Mouse (Mus musculus) neural tube, embryonic 12.5 days (tissue): ENCODE results near the gene Atp5s. TPM values are rescaled to one million over a fixed set of nuclear protein-coding genes. Genes with fewer than 3 reads are reported as not detected.

Source experiments
- ATAC-seq: fragments of 200-750 bp; cut with Nextera tagmentation; 2 replicates; pipeline ENCODE4 v1.8.0; 2017; ENCODE audit warnings: low read depth, mild to moderate bottlenecking, moderate TSS enrichment, moderate library complexity; ENCODE audit not compliant: low FRiP score
- H3K27ac ChIP-seq: fragments of 300-500 bp; sonication (generic); 2 replicates; pipeline ENCODE4 v1.5.1; 2016
- H3K27me3 ChIP-seq: fragments of 300-500 bp; sonication (generic); replicated peaks from 2 replicates; pipeline ENCODE4 v1.6.1; 2016; ENCODE audit warnings: mild to moderate bottlenecking
- H3K36me3 ChIP-seq: fragments of 300-500 bp; sonication (generic); 2 replicates; pipeline ENCODE4 v1.6.1; 2016; ENCODE audit warnings: mild to moderate bottlenecking
- H3K4me1 ChIP-seq: fragments of 300-500 bp; sonication (generic); 2 replicates; pipeline ENCODE4 v1.6.1; 2016
- H3K4me2 ChIP-seq: fragments of 300-500 bp; sonication (generic); replicated peaks from 2 replicates; pipeline ENCODE4 v1.6.1; 2016; ENCODE audit warnings: mild to moderate bottlenecking
- H3K4me3 ChIP-seq: fragments of 300-500 bp; sonication (generic); 2 replicates; pipeline ENCODE4 v1.5.1; 2016
- H3K9ac ChIP-seq: fragments of 300-500 bp; sonication (generic); 2 replicates; pipeline ENCODE4 v1.6.1; 2016; ENCODE audit warnings: mild to moderate bottlenecking
- H3K9me3 ChIP-seq: fragments of 300-500 bp; sonication (generic); 2 replicates; pipeline ENCODE4 v1.6.1; 2016; ENCODE audit warnings: mild to moderate bottlenecking
- WGBS: fragments of 180-500 bp; shearing (Covaris S2); methylation state at CpG from one replicate; pipeline ENCODE4 v1.1.7; 2016; 5-methylcytosine and 5-hydroxymethylcytosine counted together
- polyA plus RNA-seq: library from polyadenylated mRNA; unstranded; fragments of >200 nt; fragmentation: Nextera tagmentation; extraction: Ambion mirVana; gene quantifications from 2 replicates; pipeline ENCODE4 v1.2.1, GENCODE M21; 2016

Atp5s gene
- polyA plus RNA-seq, 1 experiment from 2014 or later = 22.9 TPM

GRCm38 (mm10) chr12:69696746-69697145, 28.0 kb upstream of the Atp5s start:
- WGBS = 83% methylated on average over 5 of the region's 5 CpGs
- Histone ChIP-seq H3K27ac (no peak overlapping the region), H3K36me3 (0 out of 2 replicates have a peak, but pooled peaks cover 5% of the 10 kb centered on the region), H3K4me3 (no peak overlapping the region), H3K4me1 (no peaks in the 10 kb centered on the region), H3K4me2 (no peak overlapping the region), H3K9me3 (no peaks in the 10 kb centered on the region), H3K9ac (no peak overlapping the region), H3K27me3 (no peaks in the 10 kb centered on the region)
- no peak for ATAC-seq

- 0 out of 2 replicates have a peak, but pooled peaks cover 7% of the 10 kb centered on the region for H3K36me3 ChIP-seq
- H3K27me3 ChIP-seq = no peaks in the 10 kb centered on the region
- H3K9me3 ChIP-seq = no peaks in the 10 kb centered on the region
- 85% methylated on average over 6 of the region's 6 CpGs for WGBS
- H3K4me1 ChIP-seq = no peaks in the 10 kb centered on the region
- H3K27ac ChIP-seq = no peak overlapping the region
- no peak overlapping the region for H3K9ac ChIP-seq
- no peak overlapping the region for H3K4me3 ChIP-seq
- no peak overlapping the region for H3K4me2 ChIP-seq
- ATAC-seq = no peak
Measured at GRCm38 (mm10) chr12:69698352-69698751, 26.4 kb upstream of the Atp5s start.

DNA sequence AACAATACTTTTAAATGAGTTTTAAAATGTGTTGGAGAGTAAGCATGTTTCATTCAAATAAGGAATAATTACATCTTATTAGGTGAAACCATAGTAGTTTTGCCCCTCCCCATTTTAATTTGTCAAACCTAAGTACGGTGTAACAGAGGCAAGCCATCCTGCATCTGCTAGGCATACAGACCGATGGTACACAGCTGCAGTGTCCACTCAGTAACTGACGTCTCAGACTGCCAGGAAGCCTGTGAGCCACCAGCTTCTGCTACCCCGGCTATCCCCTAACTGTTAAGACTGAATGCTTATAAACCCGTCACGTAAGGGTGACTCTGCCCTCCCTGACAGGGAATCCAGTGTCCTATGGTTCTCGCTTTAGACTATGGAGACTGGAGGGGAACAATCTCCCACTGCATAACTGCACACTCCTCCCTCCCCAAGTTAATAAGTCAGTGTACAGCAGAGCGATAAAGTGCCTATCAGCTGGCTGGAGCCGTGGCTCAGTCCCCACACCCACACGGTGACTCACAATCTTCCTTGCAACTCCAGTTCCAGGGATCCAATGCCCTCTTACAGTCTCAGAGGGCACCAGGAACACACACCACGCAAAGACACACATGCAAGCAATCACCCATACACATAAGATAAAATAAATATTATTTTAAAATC, 19.8 kb upstream of the Atp5s start:
- no peak for ATAC-seq
- Histone ChIP-seq H3K27me3 (no peaks in the 10 kb centered on the region), H3K4me3 (no peak overlapping the region), H3K9ac (no peak overlapping the region), H3K4me2 (no peak overlapping the region), H3K36me3 (0 out of 2 replicates have a peak, but pooled peaks cover 4% of the 10 kb centered on the region), H3K4me1 (no peaks in the 10 kb centered on the region), H3K9me3 (no peaks in the 10 kb centered on the region), H3K27ac (no peak overlapping the region)
- WGBS = 89% methylated on average over 11 of the region's 11 CpGs

- no peak for ATAC-seq
- Histone ChIP-seq H3K4me3 (no peak overlapping the region), H3K4me1 (no peaks in the 10 kb centered on the region), H3K27me3 (no peaks in the 10 kb centered on the region), H3K4me2 (no peak overlapping the region), H3K36me3 (peaks cover 12% of the 10 kb centered on the region), H3K9me3 (no peaks in the 10 kb centered on the region), H3K27ac (no peak overlapping the region), H3K9ac (no peak overlapping the region)
Measured at GRCm38 (mm10) chr12:69713628-69714027, 11.1 kb upstream of the Atp5s start.

GRCm38 (mm10) chr12:69722857-69723256, 1.9 kb upstream of the Atp5s start:
- Histone ChIP-seq H3K36me3 (peaks cover 15% of the 10 kb centered on the region), H3K4me2 (no peak overlapping the region), H3K27ac (no peak overlapping the region), H3K9ac (no peak overlapping the region), H3K4me1 (peaks cover 14% of the 10 kb centered on the region), H3K9me3 (peaks cover 11% of the 10 kb centered on the region), H3K27me3 (no peaks in the 10 kb centered on the region), H3K4me3 (no peak overlapping the region)
- ATAC-seq = no peak
- WGBS = 92% methylated on average over 3 of the region's 3 CpGs

DNA sequence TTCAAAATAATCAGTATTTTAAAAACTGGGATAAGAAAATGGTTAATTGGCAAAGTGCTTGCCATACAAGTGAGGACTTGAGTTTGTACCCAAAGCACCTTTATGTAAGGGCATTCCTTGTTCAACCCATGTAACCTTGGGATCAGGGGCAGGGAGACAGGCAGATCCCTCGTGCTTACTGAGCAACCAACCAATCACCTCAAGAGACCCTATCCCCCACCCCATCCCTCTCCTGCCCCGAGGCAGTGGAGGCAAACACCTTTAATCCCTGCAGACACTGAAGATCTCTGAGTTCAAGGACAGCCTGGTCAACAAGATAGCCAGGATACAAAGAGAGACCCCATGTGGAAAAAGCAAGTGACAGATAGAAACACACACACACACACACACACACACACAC, 1.4 kb upstream of the Atp5s start:
- ATAC-seq = no peak
- Histone ChIP-seq H3K27ac (no peak overlapping the region), H3K27me3 (no peaks in the 10 kb centered on the region), H3K4me3 (no peak overlapping the region), H3K4me1 (peaks cover 14% of the 10 kb centered on the region), H3K9ac (no peak overlapping the region), H3K9me3 (peaks cover 11% of the 10 kb centered on the region), H3K36me3 (peaks cover 11% of the 10 kb centered on the region), H3K4me2 (peak overlapping the region; percentile 92)
- 72% methylated on average over 2 of the region's 2 CpGs for WGBS

GRCm38 (mm10) chr12:69724018-69724710, 586 bp upstream of the Atp5s start:
- Histone ChIP-seq H3K4me2 (peak overlapping the region; percentile 92), H3K4me3 (peak overlapping the region; percentile 68), H3K27me3 (no peaks in the 10 kb centered on the region), H3K9ac (peak overlapping the region; percentile 69), H3K27ac (0 out of 2 replicates have a peak overlapping the region, but pooled peaks have one; percentile 50), H3K9me3 (peaks cover 9% of the 10 kb centered on the region), H3K36me3 (peaks cover 9% of the 10 kb centered on the region), H3K4me1 (peaks cover 14% of the 10 kb centered on the region)
- WGBS = 4% methylated on average over 24 of the region's 24 CpGs
- ATAC-seq = peak; percentile 39

GRCm38 (mm10) chr12:69729246-69729645, 4.5 kb downstream of the Atp5s start:
- H3K4me1 ChIP-seq = peaks cover 5% of the 10 kb centered on the region
- no peaks in the 10 kb centered on the region for H3K36me3 ChIP-seq
- H3K27ac ChIP-seq = no peak overlapping the region
- WGBS = 88% methylated on average over 1 of the region's 1 CpGs
- H3K27me3 ChIP-seq = no peaks in the 10 kb centered on the region
- no peak overlapping the region for H3K9ac ChIP-seq
- H3K4me2 ChIP-seq = no peak overlapping the region
- ATAC-seq = no peak
- no peak overlapping the region for H3K4me3 ChIP-seq
- no peaks in the 10 kb centered on the region for H3K9me3 ChIP-seq

DNA sequence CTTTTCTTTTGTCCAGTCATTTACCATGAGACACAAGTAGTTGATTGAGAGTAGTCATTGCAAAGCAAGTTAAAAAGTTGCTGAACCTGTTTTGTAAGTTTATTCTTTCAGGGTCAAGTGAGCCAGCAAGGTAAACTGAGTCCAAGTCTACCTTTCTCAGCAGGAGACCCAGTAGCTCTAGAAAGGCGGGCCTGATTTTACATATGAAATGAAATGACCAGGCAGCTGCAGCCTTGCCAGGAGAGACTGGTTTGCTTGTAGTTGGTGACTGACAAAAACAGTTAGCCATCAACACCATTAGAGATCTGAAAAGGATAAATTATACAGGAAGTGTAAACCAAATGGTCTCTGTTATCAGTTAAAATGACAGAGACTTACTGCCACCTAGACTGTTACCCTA, 5.6 kb downstream of the Atp5s start:
- ATAC-seq = no peak
- Histone ChIP-seq H3K36me3 (no peaks in the 10 kb centered on the region), H3K27me3 (no peaks in the 10 kb centered on the region), H3K4me1 (peaks cover 3% of the 10 kb centered on the region; the same call in 1 of the 2 replicates), H3K4me3 (no peak overlapping the region), H3K9ac (no peak overlapping the region), H3K27ac (no peak overlapping the region), H3K9me3 (no peaks in the 10 kb centered on the region), H3K4me2 (no peak overlapping the region)
- WGBS = 85% methylated on average over 1 of the region's 1 CpGs

DNA sequence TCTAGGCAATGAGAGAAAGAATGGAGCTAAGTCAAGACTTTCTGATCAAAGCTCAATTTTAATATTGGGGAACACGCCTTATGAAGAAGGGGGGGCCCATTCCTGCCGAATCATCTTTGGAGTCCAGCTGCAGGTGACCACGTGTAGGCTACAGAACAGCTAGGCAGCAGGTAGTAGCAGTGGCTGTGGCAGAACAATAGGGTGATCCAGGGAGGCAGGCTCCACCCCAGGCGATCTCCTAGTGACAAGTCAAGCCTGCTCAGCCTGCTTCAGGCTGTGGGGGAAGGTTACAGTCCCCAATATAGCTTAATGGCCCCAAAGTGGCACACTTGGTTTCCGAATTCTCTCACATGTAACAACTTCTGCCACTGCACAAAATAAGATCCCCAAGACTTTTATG, 7.5 kb downstream of the Atp5s start:
- no peaks in the 10 kb centered on the region for H3K27me3 ChIP-seq
- 35% methylated on average over 5 of the region's 5 CpGs for WGBS
- no peak overlapping the region for H3K9ac ChIP-seq
- H3K36me3 ChIP-seq = no peaks in the 10 kb centered on the region
- H3K4me3 ChIP-seq = no peak overlapping the region
- no peak for ATAC-seq
- no peaks in the 10 kb centered on the region for H3K9me3 ChIP-seq
- H3K4me1 ChIP-seq = no peaks in the 10 kb centered on the region
- H3K4me2 ChIP-seq = no peak overlapping the region
- H3K27ac ChIP-seq = no peak overlapping the region

DNA sequence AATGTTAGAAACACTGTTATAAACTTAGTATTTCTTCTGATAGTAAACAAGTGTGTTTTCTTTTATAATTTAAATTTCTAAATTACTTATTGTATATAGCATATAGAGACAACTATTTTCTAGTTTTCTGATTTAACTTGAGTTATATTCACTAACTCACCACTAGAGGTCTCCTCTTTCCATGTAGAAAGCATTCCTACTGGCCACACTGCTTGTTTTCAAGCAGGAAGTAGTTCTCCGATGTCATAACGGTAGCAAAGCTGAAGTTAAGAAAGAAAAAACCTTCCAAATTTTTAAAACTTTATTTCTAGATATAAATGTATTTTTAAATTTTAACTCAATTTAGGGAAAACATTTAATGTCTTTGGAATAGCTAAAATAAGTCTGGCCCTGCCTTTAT, 8.8 kb downstream of the Atp5s start:
- ATAC-seq = no peak
- WGBS = 24% methylated on average over 2 of the region's 2 CpGs
- no peak overlapping the region for H3K4me3 ChIP-seq

DNA sequence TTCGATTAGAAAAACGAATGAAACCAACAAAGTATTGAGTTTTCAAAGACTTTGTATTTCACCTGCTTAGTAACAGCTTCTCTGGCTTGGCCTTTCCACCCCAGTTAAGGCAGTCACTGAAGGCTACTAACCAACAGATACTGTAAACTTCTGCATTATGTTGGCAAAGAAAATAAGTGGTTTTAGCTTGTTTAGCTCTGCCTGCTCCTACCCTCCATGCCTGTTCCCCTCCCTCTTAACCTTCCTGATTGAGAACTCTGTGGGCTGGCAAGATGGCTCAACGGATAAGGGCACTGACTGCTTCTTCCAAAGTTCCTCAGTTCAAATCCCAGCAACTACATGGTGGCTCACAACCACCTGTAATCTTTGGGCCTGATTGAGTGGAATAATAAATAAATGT, 9.2 kb downstream of the Atp5s start:
- 89% methylated on average over 3 of the region's 3 CpGs for WGBS
- Histone ChIP-seq H3K4me2 (no peak overlapping the region), H3K27ac (no peak overlapping the region), H3K4me1 (no peaks in the 10 kb centered on the region), H3K9me3 (no peaks in the 10 kb centered on the region), H3K27me3 (no peaks in the 10 kb centered on the region), H3K9ac (no peak overlapping the region), H3K4me3 (no peak overlapping the region), H3K36me3 (no peaks in the 10 kb centered on the region)
- ATAC-seq = no peak

More for the DNA sequence above, 8.8 kb downstream of the Atp5s start:
- Histone ChIP-seq H3K9me3 (no peaks in the 10 kb centered on the region), H3K27ac (no peak overlapping the region), H3K27me3 (no peaks in the 10 kb centered on the region), H3K4me2 (no peak overlapping the region), H3K36me3 (no peaks in the 10 kb centered on the region), H3K9ac (no peak overlapping the region), H3K4me1 (no peaks in the 10 kb centered on the region)

GRCm38 (mm10) chr12:69741965-69742364, 17.2 kb downstream of the Atp5s start:
- no peaks in the 10 kb centered on the region for H3K27me3 ChIP-seq
- H3K4me3 ChIP-seq = no peak overlapping the region
- no peak overlapping the region for H3K9ac ChIP-seq
- no peak for ATAC-seq
- no peak overlapping the region for H3K27ac ChIP-seq
- H3K4me2 ChIP-seq = no peak overlapping the region
- H3K36me3 ChIP-seq = no peaks in the 10 kb centered on the region
- H3K4me1 ChIP-seq = no peaks in the 10 kb centered on the region
- H3K9me3 ChIP-seq = no peaks in the 10 kb centered on the region
- 87% methylated on average over 5 of the region's 5 CpGs for WGBS
